Mouse (Mus musculus) heart, postnatal 0 days (tissue): ENCODE data around the gene Ammecr1. TPM values are rescaled to one million over a fixed set of nuclear protein-coding genes. Genes with fewer than 3 reads are reported as not detected.
A peak's percentile ranks its signal among the peaks of the same experiment; 100 is the strongest.

ENCODE experiments used
- ATAC-seq: fragments of 200-750 bp; cut with Nextera tagmentation; 2 replicates; pipeline ENCODE4 v1.8.0; 2017; ENCODE audit warnings: low read depth, moderate number of reproducible peaks, moderate library complexity; ENCODE audit not compliant: insufficient read depth
- DNase-seq: peaks from one replicate; pipeline ENCODE4 v3.0.0-alpha.2; 2016; ENCODE audit warnings: low spot score
- H3K27ac ChIP-seq: fragments of 300-500 bp; sonication (generic); 2 replicates; pipeline ENCODE4 v1.5.1; 2014; ENCODE audit warnings: low read depth, mild to moderate bottlenecking
- H3K27me3 ChIP-seq: fragments of 300-500 bp; sonication (generic); 2 replicates; pipeline ENCODE4 v1.6.1; 2014; ENCODE audit warnings: low read length, mixed read lengths; ENCODE audit not compliant: control insufficient read depth, insufficient read depth
- H3K36me3 ChIP-seq: fragments of 300-500 bp; sonication (generic); replicated peaks from 2 replicates; pipeline ENCODE4 v1.6.1; 2014; ENCODE audit warnings: low read length, mixed read lengths; ENCODE audit not compliant: control insufficient read depth, insufficient read depth
- H3K4me1 ChIP-seq: fragments of 300-500 bp; sonication (generic); 2 replicates; pipeline ENCODE4 v1.6.1; 2014; ENCODE audit warnings: antibody characterized with exemption; ENCODE audit not compliant: control insufficient read depth, insufficient read depth
- H3K4me2 ChIP-seq: fragments of 300-500 bp; sonication (generic); 2 replicates; pipeline ENCODE4 v1.6.1; 2014; ENCODE audit warnings: low read depth, mild to moderate bottlenecking, low read length, moderate library complexity
- H3K4me3 ChIP-seq: fragments of 300-500 bp; sonication (generic); 2 replicates; pipeline ENCODE4 v1.5.1; 2014; ENCODE audit warnings: low read depth, low read length
- H3K9ac ChIP-seq: fragments of 300-500 bp; sonication (generic); replicated peaks from 2 replicates; pipeline ENCODE4 v1.6.1; 2014; ENCODE audit warnings: low read depth, low read length, mixed read lengths
- H3K9me3 ChIP-seq: fragments of 300-500 bp; sonication (generic); replicated peaks from 2 replicates; pipeline ENCODE4 v1.6.1; 2016; ENCODE audit warnings: low read length; ENCODE audit not compliant: control insufficient read depth
- CTCF ChIP-seq: IDR thresholded peaks from 2 replicates; pipeline ENCODE4 v1.5.1; 2016; ENCODE audit warnings: antibody characterized with exemption, control low read depth, low read depth
- EP300 ChIP-seq: IDR thresholded peaks from 2 replicates; pipeline ENCODE4 v1.6.1; 2016; ENCODE audit warnings: antibody characterized with exemption, low read depth
- WGBS: fragments of 180-500 bp; shearing (Covaris S2); extraction: QIAGEN DNeasy Blood & Tissue Kit; methylation state at CpG from one replicate; pipeline ENCODE4 v1.1.7; 2014; 5-methylcytosine and 5-hydroxymethylcytosine counted together
- polyA plus RNA-seq: library from polyadenylated mRNA; unstranded; fragments of >200 nt; fragmentation: Nextera tagmentation; extraction: Ambion mirVana; gene quantifications from 2 replicates; pipeline ENCODE4 v1.2.1, GENCODE M21; 2015
- total RNA-seq: library from RNA; depleted of rRNA; stranded (reverse); fragments of >200 nt; gene quantifications from 2 replicates; pipeline ENCODE4 v1.2.3, GENCODE M21; 2014; ENCODE audit warnings: low replicate concordance

The Ammecr1 gene
- total and polyA plus RNA-seq, 2 experiments from 2014 or later, result 19.9 to 21.2 TPM

DNA sequence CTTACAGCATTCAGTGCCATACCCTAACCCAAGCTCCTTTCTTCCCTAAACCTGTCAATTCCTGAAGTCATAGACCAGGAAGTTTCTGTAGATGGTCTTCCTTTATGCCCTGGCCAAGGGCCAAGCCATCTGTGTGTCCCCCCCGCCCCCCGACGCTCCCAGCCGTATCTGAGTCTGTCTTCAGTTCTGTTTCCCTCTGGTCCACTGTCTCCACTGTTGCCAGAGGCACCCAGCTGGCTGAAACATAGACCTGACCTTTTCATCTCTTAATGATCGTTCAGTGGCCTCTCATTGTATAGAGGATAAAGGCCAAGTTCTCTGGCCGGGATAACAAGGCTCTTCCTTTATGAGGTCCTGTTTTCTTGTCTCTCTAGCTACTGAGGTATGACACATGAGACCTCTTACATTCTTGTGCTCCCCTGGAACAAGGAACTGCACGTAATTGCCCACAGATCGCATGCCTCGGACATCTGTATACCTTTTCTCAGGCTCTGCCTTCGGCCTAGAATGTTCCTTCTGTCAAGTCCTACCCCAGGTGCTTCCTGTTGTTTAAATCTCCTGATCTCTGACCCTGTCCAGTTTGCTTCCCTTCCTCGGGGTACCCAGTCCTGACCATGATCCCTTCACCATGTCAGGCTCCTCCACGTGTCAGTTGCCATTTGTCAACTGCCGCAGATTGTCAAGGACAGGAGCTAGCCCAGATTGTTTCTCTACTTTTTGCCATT lies 138.2 kb downstream of the Ammecr1 start:
- WGBS, result 39% methylated on average over 13 of the region's 13 CpGs
- peak overlapping the region; percentile 59 for H3K4me2 ChIP-seq
- H3K36me3 ChIP-seq, result no peaks in the 10 kb centered on the region
- TF ChIP-seq EP300 (no peak), CTCF (no peak)
- no peak for ATAC-seq
- DNase-seq, result no peak
- peaks cover 22% of the 10 kb centered on the region for H3K4me1 ChIP-seq
- H3K27me3 ChIP-seq, result no peaks in the 10 kb centered on the region
- H3K9ac ChIP-seq, result 0 out of 2 replicates have a peak overlapping the region, but pooled peaks have one; percentile 6
- no peak overlapping the region for H3K4me3 ChIP-seq
- H3K27ac ChIP-seq, result peak overlapping the region; percentile 92
- H3K9me3 ChIP-seq, result no peaks in the 10 kb centered on the region

GRCm38 (mm10) chrX:142827644-142828043 lies 138.9 kb downstream of the Ammecr1 start:
- WGBS, result 13% methylated on average over 1 of the region's 1 CpGs
- DNase-seq, result no peak

DNA sequence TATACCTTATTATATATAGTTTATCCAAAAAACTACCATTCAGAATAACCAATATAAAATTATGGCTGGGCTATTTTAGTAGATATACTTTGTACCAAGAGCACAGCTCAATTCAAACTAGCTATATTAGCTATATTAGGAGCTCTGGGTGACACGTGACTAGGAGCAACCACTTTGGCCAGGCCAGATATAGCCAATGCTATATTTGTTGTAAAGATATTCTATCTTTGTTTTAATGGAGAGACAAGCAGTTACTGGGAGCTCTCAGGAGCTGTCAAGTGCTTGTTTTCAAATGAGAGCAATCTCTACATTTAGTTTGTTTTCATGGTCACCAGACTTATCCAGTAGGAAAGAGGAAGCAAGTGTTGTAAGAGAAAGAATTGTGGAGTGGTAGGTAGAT lies 141.2 kb downstream of the Ammecr1 start:
- Histone ChIP-seq H3K36me3 (no peaks in the 10 kb centered on the region), H3K4me2 (peak overlapping the region; percentile 59), H3K4me1 (peaks cover 13% of the 10 kb centered on the region), H3K9me3 (no peaks in the 10 kb centered on the region), H3K9ac (peak overlapping the region; percentile 60; the same call in 1 of the 2 replicates), H3K4me3 (peak overlapping the region; percentile 40), H3K27me3 (no peaks in the 10 kb centered on the region), H3K27ac (peak overlapping the region; percentile 82)
- 26% methylated on average over 1 of the region's 1 CpGs for WGBS
- ATAC-seq, result peak; percentile 49; the same call in 1 of the 2 replicates
- no peak for DNase-seq
- TF ChIP-seq EP300, result peak; percentile 29; the same call in 1 of the 2 replicates
- TF ChIP-seq CTCF, result no peak

More at GRCm38 (mm10) chrX:142827644-142828043, 138.9 kb downstream of the Ammecr1 start:
- H3K27me3 ChIP-seq, result no peaks in the 10 kb centered on the region
- TF ChIP-seq CTCF (peak; percentile 40), EP300 (no peak)
- H3K4me2 ChIP-seq, result peak overlapping the region; percentile 59
- no peak for ATAC-seq
- H3K9ac ChIP-seq, result no peak overlapping the region
- peak overlapping the region; percentile 92 for H3K27ac ChIP-seq
- H3K4me1 ChIP-seq, result peaks cover 19% of the 10 kb centered on the region
- no peaks in the 10 kb centered on the region for H3K36me3 ChIP-seq
- no peak overlapping the region for H3K4me3 ChIP-seq
- H3K9me3 ChIP-seq, result no peaks in the 10 kb centered on the region

GRCm38 (mm10) chrX:142821846-142822245 lies 144.7 kb downstream of the Ammecr1 start:
- H3K27ac ChIP-seq, result no peak overlapping the region
- no peak for DNase-seq

DNA sequence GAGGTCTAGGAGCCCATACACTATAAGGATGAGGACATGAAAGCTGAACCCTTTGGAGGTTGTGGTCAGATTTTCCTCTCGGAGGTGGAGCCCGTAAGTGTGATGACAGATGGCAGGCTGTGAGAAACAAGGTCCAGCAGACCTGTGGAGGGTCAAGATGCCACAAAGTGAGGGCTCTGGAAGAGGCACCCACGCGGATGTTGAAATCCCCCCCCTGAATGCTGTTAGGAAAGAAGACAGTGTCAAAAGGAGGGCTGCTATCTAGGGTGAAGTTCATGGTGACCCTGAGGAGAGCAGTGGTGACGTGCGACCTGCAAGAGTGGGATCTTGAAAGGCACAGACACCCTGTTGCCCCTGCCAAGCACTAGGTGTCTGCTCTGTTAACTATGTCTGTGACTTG lies 145.3 kb downstream of the Ammecr1 start:
- Histone ChIP-seq H3K4me2 (no peak overlapping the region), H3K27ac (no peak overlapping the region), H3K4me3 (no peak overlapping the region), H3K36me3 (no peaks in the 10 kb centered on the region), H3K27me3 (no peaks in the 10 kb centered on the region), H3K4me1 (0 out of 2 replicates have a peak, but pooled peaks cover 6% of the 10 kb centered on the region), H3K9ac (no peak overlapping the region), H3K9me3 (no peaks in the 10 kb centered on the region)
- 41% methylated on average over 6 of the region's 6 CpGs for WGBS
- TF ChIP-seq CTCF (no peak), EP300 (no peak)
- no peak for DNase-seq
- peak; percentile 10 for ATAC-seq

More at GRCm38 (mm10) chrX:142821846-142822245, 144.7 kb downstream of the Ammecr1 start:
- TF ChIP-seq CTCF (peak; percentile 49), EP300 (no peak)
- Histone ChIP-seq H3K9me3 (no peaks in the 10 kb centered on the region), H3K27me3 (no peaks in the 10 kb centered on the region), H3K4me3 (no peak overlapping the region), H3K36me3 (no peaks in the 10 kb centered on the region), H3K4me2 (no peak overlapping the region), H3K4me1 (0 out of 2 replicates have a peak, but pooled peaks cover 6% of the 10 kb centered on the region), H3K9ac (no peak overlapping the region)
- ATAC-seq, result no peak
- 26% methylated on average over 3 of the region's 3 CpGs for WGBS
